Mouse (Mus musculus): ENCODE results near the gene Pelo. TPM values are rescaled to one million over a fixed set of nuclear protein-coding genes. Genes with fewer than 3 reads are reported as not detected.

The Pelo gene
- total RNA-seq, 1 experiment from 2014 or later: 3.8 TPM

- ATAC-seq (ENCODE audit: extremely low read depth, insufficient number of reproducible peaks, low FRiP score, poor library complexity, severe bottlenecking): no peak
These were observed 22.5 kb downstream of the Pelo start for GRCm38 (mm10) chr13:115067324-115067967.

GRCm38 (mm10) chr13:115057555-115057954 lies 32.4 kb downstream of the Pelo start:
- no peak for ATAC-seq (ENCODE audit: extremely low read depth, insufficient number of reproducible peaks, low FRiP score, poor library complexity, severe bottlenecking)

GRCm38 (mm10) chr13:115054783-115055182 lies 35.2 kb downstream of the Pelo start:
- ATAC-seq (ENCODE audit: extremely low read depth, insufficient number of reproducible peaks, low FRiP score, poor library complexity, severe bottlenecking): no peak

- ATAC-seq (ENCODE audit: extremely low read depth, insufficient number of reproducible peaks, low FRiP score, poor library complexity, severe bottlenecking): no peak
These were observed 37.4 kb downstream of the Pelo start for GRCm38 (mm10) chr13:115052568-115052967.

GRCm38 (mm10) chr13:115050660-115051559 lies 39.1 kb downstream of the Pelo start:
- ATAC-seq (ENCODE audit: extremely low read depth, insufficient number of reproducible peaks, low FRiP score, poor library complexity, severe bottlenecking): no peak

GRCm38 (mm10) chr13:115042652-115043051 lies 47.3 kb downstream of the Pelo start:
- no peak for ATAC-seq (ENCODE audit: extremely low read depth, insufficient number of reproducible peaks, low FRiP score, poor library complexity, severe bottlenecking)

Other genes starting within 250 kb of the Pelo start
- gene Itga2, start 158.1 kb downstream of the Pelo start, total RNA-seq (2017): 3.4 and 4.8 TPM in 2 replicates
- gene Gm49395, start 11.7 kb upstream of the Pelo start, total RNA-seq (2017): not detected in 2 replicates
- gene Itga1, start 11.8 kb upstream of the Pelo start, total RNA-seq (2017): 0.86 and 1.5 TPM in 2 replicates